Mouse (Mus musculus) thymus, postnatal 25 days (tissue): Measurements from ENCODE around the gene Pdcd11.

Source experiments
- DNase-seq: peaks from one replicate; pipeline ENCODE4 v3.0.0; 2022

The Pdcd11 gene

DNA sequence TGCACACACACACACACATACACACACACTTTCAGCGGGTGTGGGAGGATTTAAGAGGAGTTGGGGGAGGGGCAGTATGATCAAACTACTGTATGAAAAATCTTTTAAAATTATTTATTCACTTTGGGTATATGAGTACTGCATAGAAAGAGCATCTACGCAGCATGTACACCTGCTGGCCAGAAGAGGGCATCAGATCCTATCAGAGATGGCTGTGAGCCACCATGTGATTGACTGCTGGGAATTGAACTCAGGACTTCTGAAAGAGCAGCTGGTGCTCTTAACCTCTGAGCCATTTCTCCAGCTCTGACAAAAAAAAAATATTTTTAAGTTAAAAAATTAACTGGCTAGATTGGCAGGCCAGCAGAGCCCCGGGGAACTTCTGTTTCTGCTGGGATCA, 83.9 kb downstream of the Pdcd11 start:
- no peak for DNase-seq

DNA sequence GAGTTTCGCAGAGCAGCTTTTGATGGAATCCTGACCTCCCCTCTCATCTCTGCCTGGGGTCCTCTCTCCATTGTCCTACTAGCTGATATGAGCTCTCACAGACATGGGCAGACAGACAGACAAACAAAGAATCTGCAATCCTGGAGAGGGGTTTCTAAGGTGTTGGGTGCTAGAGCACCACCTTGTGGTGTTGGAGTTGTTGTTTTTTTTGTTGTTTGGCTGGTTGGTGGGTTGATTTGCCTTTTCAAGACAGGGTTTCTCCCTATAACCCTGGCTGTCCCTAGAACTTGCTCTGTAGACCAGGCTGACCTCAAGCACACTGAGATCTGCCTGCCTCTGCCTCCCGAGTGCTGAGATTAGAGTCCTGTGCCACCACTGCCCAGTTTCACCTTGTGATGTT, 84.9 kb downstream of the Pdcd11 start:
- DNase-seq = no peak

DNA sequence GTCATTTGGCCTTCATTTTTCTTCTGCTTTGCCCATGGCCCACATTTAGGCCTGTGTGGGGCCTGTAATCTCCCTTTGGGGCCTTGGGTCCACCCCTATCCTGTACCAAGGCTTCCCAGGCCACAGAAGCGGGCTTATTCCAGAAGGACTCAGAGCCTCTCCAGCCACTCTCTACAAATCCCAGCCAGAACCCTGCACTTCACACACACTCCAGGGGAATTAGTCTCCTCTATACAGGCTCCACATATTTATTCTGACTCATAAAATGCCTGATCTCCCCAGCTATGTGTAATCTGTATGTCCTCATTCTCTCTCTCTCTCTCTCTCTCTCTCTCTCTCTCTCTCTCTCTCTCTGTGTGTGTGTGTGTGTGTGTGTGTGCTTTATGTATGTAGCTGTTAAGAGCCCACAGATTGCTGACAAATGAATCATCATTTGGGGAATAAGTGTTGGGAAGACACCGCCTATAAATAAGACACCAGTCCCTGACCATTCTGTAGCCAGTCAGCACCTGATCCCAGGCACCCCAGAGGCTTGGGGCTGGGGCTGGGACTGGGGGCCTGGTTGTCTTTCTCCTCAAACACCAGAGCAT, 86.4 kb downstream of the Pdcd11 start:
- no peak for DNase-seq

DNA sequence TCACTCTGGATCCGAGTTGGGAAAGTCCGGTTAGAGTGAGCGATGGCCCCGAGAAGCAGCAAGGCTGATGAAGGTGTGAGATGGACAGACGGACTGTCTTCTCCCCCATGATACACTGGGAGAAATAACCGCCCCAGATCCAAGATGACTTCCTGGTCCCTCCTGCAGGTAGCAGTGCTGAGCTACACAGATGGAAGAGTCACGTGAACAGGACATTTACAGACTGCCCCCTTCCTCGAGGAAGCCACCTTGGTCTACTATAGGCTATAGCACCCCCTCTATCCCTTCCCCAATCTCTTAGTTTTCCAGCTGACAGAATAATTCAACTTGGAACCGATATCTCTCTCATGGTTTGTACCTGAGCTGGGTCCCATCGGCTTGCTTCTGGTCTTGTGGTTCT, 87.4 kb downstream of the Pdcd11 start:
- no peak for DNase-seq

DNA sequence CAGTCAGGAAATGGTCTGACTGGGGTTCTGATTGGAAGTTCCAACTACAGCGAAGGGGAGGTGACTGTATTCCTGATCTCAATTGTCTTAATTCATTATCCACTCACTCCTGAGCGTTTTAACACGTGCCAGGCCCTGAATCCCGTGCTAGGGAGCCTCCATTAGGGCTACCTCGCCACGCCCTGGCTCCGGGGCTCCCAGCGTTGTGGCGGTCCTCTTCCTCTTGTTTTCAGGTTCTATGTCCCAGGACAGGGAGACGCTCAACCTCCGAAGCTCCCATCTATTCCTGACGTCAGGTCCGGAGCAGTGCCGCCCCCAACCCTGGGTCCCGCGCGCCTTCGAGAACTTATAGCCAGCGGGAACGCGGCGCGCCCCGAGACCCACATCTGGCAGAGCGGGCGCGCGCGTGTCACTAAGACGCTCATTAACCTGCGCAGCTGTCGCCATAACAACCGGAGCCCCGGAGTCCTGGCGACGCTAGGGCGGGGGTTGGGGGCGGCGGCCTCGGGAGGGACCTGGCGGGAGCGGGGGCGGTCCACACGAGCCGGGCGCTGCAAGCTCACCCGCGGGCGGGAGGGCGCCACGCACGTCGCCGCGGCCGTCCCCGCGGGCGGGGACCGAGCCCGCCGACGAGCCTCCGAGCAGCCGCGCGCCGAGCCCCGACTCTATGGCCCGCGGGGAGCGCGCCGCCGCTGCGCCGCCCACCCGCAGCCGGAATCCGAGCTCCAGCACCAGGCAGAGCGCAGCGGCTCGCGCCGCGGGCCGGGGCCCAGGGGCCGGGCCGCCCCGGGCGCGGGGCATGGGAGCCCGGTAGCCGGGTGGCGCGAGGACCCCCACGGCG, 88.1 kb downstream of the Pdcd11 start, which contains the start of gene Neurl1a:
TSS of gene Neurl1a (plus strand) at position 390 of the 841 bp plus-strand sequence.
- peak; percentile 18 for DNase-seq

DNA sequence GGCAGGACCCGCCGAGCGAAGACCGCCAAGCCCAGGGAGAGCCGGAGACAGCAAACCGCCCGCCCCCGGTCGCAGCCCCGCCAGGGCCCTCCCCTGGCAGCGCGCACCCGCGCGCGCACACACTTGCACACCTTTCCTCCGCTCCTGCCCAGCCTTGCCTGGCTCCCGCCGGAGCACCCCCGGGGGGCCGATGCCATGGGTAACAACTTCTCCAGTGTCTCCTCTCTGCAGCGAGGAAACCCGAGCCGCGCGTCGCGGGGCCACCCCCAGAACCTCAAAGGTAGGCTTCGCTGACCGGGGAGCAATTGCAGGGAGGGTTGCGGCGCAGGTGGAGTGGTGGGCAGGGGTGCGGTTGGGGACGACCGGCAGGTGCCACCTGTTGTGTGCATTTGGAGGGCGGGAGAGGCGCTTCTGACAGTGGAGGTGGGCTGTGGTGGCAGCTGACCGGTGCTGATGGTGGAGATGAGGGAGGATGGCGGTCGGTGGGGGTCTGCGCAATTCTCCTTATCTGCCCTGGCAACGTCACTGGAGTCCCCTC, 88.8 kb downstream of the Pdcd11 start:
- peak; percentile 5 for DNase-seq

DNA sequence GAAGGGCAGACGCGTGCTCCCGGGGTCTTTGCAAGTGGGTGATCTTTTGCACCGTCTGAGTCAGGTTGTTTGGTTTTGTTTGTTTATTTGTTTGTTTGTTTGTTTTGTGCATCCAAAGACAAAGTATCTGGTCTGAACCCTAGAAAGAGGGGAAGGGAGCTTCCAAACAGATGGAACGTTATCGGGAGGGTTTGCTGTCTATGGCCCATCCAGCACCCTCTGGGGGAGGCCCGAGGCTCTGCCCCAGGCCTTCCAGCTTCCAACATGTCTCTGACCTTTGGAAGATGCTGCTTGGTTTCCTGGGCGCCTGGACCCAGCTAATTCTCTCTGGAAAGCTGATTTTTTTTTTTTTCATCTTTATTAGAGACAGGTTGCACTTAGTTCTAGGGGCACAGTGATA, 89.4 kb downstream of the Pdcd11 start:
- DNase-seq = no peak
